In genomic region chr5:106695141-106695540, GRCm38 (mm10) we compare ENCODE assay signal across 8 mouse cellular contexts. TPM values are rescaled to one million over a fixed set of nuclear protein-coding genes. Genes with fewer than 3 reads are reported as not detected.
DNase-seq lines count a peak whose midpoint lies in the region; ATAC-seq and TF ChIP-seq lines count a peak whose summit lies in the region.

No protein-coding gene starts in this region.

- DNase-seq in kidney, postnatal 14 days = no peak
- no peak for DNase-seq in hindbrain, embryonic 14.5 days (ENCODE audit: low spot score)
- DNase-seq in layer of hippocampus, adult 11-12 months (ENCODE audit: low spot score) = no peak
- no peak for DNase-seq in B cell, adult 2 months

- TF ChIP-seq CTCF in bone marrow macrophage, adult 2 months (IDR thresholded peaks at IDR 0.05; ENCODE audit: low read depth, low read length) = no peak

- peak overlapping the region; percentile 68 for H3K4me2 ChIP-seq in kidney, embryonic 15.5 days
- peak overlapping the region; percentile 89 for H3K4me2 ChIP-seq in hindbrain, embryonic 14.5 days (replicated peaks)
- peak overlapping the region; percentile 90 for H3K4me2 ChIP-seq in midbrain, embryonic 16.5 days (ENCODE audit: low read length)

- H3K9me3 ChIP-seq in kidney, embryonic 15.5 days (replicated peaks) = no peaks in the 10 kb centered on the region
- no peaks in the 10 kb centered on the region for H3K9me3 ChIP-seq in hindbrain, embryonic 14.5 days (ENCODE audit: control insufficient read depth, low read length)
- no peaks in the 10 kb centered on the region for H3K9me3 ChIP-seq in midbrain, embryonic 16.5 days (replicated peaks; ENCODE audit: control insufficient read depth, low read length, poor library complexity, severe bottlenecking)

- no peaks in the 10 kb centered on the region for H3K27me3 ChIP-seq in kidney, embryonic 15.5 days
- no peaks in the 10 kb centered on the region for H3K27me3 ChIP-seq in hindbrain, embryonic 14.5 days (ENCODE audit: control insufficient read depth, insufficient read depth, low read length)
- H3K27me3 ChIP-seq in midbrain, embryonic 16.5 days (ENCODE audit: control insufficient read depth, insufficient read depth, low read depth, low read length) = no peaks in the 10 kb centered on the region

- no peak for TF ChIP-seq POLR2A in bone marrow macrophage, adult 2 months (IDR thresholded peaks at IDR 0.05; ENCODE audit: borderline replicate concordance, low read depth, low read length)

- ATAC-seq in kidney, embryonic 15.5 days (replicated peaks; ENCODE audit: low FRiP score) = no peak
- ATAC-seq in hindbrain, embryonic 14.5 days (ENCODE audit: low FRiP score) = no peak
- no peak for ATAC-seq in midbrain, embryonic 16.5 days
- no peak for ATAC-seq in granulocyte monocyte progenitor cell, adult 5-6 weeks (replicated peaks; ENCODE audit: poor library complexity, severe bottlenecking)

- WGBS in kidney, embryonic 15.5 days = 33% methylated on average over 9 of the region's 9 CpGs
- 44% methylated on average over 9 of the region's 9 CpGs for WGBS in hindbrain, embryonic 14.5 days
- 41% methylated on average over 9 of the region's 9 CpGs for WGBS in midbrain, embryonic 16.5 days

- H3K4me1 ChIP-seq in kidney, embryonic 15.5 days = peaks cover 18% of the 10 kb centered on the region
- H3K4me1 ChIP-seq in bone marrow macrophage, adult 2 months (ENCODE audit: control insufficient read depth, insufficient read depth, low read length) = peaks cover 10% of the 10 kb centered on the region; the same call in 1 of the 2 replicates
- peaks cover 27% of the 10 kb centered on the region for H3K4me1 ChIP-seq in hindbrain, embryonic 14.5 days (replicated peaks; ENCODE audit: control insufficient read depth, insufficient read depth, low read length)
- peaks cover 33% of the 10 kb centered on the region for H3K4me1 ChIP-seq in midbrain, embryonic 16.5 days (ENCODE audit: control insufficient read depth, insufficient read depth, low read length)

- peaks cover 21% of the 10 kb centered on the region; the same call in 1 of the 2 replicates for H3K36me3 ChIP-seq in kidney, embryonic 15.5 days
- peaks cover 14% of the 10 kb centered on the region for H3K36me3 ChIP-seq in hindbrain, embryonic 14.5 days (replicated peaks; ENCODE audit: control insufficient read depth, insufficient read depth)
- no peaks in the 10 kb centered on the region for H3K36me3 ChIP-seq in midbrain, embryonic 16.5 days (ENCODE audit: control insufficient read depth, insufficient read depth, low read length)

- peak overlapping the region; percentile 99 for H3K27ac ChIP-seq in kidney, embryonic 15.5 days
- no peak overlapping the region for H3K27ac ChIP-seq in bone marrow macrophage, adult 2 months (ENCODE audit: insufficient read depth, low read depth, low read length)
- H3K27ac ChIP-seq in hindbrain, embryonic 14.5 days = peak overlapping the region; percentile 100
- peak overlapping the region; percentile 99; the same call in 1 of the 2 replicates for H3K27ac ChIP-seq in midbrain, embryonic 16.5 days (ENCODE audit: low read length)

- peak overlapping the region; percentile 95 for H3K9ac ChIP-seq in kidney, embryonic 15.5 days
- H3K9ac ChIP-seq in hindbrain, embryonic 14.5 days = peak overlapping the region; percentile 96
- H3K9ac ChIP-seq in midbrain, embryonic 16.5 days (ENCODE audit: low read depth, low read length) = peak overlapping the region; percentile 98

- peak overlapping the region; percentile 79 for H3K4me3 ChIP-seq in kidney, embryonic 15.5 days (replicated peaks)
- peak overlapping the region; percentile 91 for H3K4me3 ChIP-seq in bone marrow macrophage, adult 2 months (ENCODE audit: insufficient read depth, low read length)
- peak overlapping the region; percentile 91 for H3K4me3 ChIP-seq in hindbrain, embryonic 14.5 days (replicated peaks; ENCODE audit: low read length)
- H3K4me3 ChIP-seq in midbrain, embryonic 16.5 days (ENCODE audit: low read depth, low read length) = peak overlapping the region; percentile 94

RNA-seq across cellular contexts. Expression of gene Zfp644, which starts 1.9 kb away (rescaled TPM):
- polyA plus RNA-seq in kidney, embryonic 15.5 days (2015; fragmentation: Nextera tagmentation; extraction: Ambion mirVana) = 61.0 and 63.7 TPM in 2 replicates
- polyA plus RNA-seq in bone marrow macrophage, adult 2 months (2012; ENCODE audit: insufficient read depth, insufficient read length, missing spikeins) = 18.6 and 19.2 TPM in 2 replicates
- 88.8 and 104 TPM in 2 replicates for polyA plus RNA-seq in hindbrain, embryonic 14.5 days (2014; fragmentation: Nextera tagmentation; extraction: Ambion mirVana)
- 64.7 and 73.4 TPM in 2 replicates for polyA plus RNA-seq in midbrain, embryonic 16.5 days (2015; fragmentation: Nextera tagmentation; extraction: Ambion mirVana)
- total RNA-seq in granulocyte monocyte progenitor cell, adult 5-6 weeks (2014; fragmentation: Nextera tagmentation) = 70.3 and 74.0 TPM in 2 replicates
- 61.9 and 63.9 TPM in 2 replicates for total RNA-seq in granulocyte monocyte progenitor cell, adult 5-6 weeks (2017)
